Mouse (Mus musculus) liver, embryonic 14.5 days (tissue): ENCODE data around the gene Ppm1m.

Experiments used
- CTCF ChIP-seq: IDR thresholded peaks from 2 replicates; pipeline ENCODE4 v1.5.1; 2016; ENCODE audit warnings: antibody characterized with exemption, low read depth, control low read depth
- EP300 ChIP-seq: IDR thresholded peaks from 2 replicates; pipeline ENCODE4 v1.6.1; 2016; ENCODE audit warnings: antibody characterized with exemption, low read depth

DNA sequence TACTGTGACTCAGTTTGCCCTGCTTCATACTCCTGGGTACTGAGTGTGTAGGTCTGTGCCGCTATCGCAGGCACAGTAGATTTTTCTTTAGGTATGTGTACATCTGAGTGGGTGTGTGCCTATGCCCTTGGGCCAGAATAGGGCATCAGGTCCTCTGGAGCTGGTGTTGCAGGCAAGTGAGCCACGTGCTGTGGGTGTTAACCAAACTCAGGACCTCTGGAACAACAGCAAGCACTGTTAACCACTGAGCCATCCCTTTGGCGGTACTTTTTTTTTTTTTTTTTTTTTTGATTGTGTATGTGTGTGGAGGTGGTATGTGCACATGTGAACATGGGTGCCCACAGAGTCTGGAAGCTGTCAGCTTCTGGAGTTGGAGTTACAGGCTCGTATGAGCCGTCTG is 21.7 kb downstream of the Ppm1m start:
- TF ChIP-seq CTCF (no peak), EP300 (no peak)
